Mouse (Mus musculus): ENCODE data around the gene Il12rb1. TPM values are rescaled to one million over a fixed set of nuclear protein-coding genes. Genes with fewer than 3 reads are reported as not detected.

Il12rb1 gene
- polyA plus RNA-seq, 1 experiment from 2014 or later = 0.07 TPM

GRCm38 (mm10) chr8:70801830-70802229, 6.4 kb upstream of the Il12rb1 start:
- Histone ChIP-seq H3K9ac (no peak overlapping the region), H3K9me3 (no peaks in the 10 kb centered on the region), H3K27ac (no peak overlapping the region), H3K4me1 (peaks cover 22% of the 10 kb centered on the region), H3K36me3 (no peaks in the 10 kb centered on the region), H3K27me3 (peaks cover 86% of the 10 kb centered on the region), H3K4me3 (no peak overlapping the region), H3K4me2 (no peak overlapping the region)
- WGBS = 81% methylated on average over 1 of the region's 1 CpGs
- no peak for ATAC-seq (ENCODE audit: insufficient number of reproducible peaks, insufficient read depth, low FRiP score, low TSS enrichment, low read depth)

GRCm38 (mm10) chr8:70802786-70803510, 5.3 kb upstream of the Il12rb1 start:
- no peak overlapping the region for H3K9ac ChIP-seq
- H3K27me3 ChIP-seq = peaks cover 87% of the 10 kb centered on the region
- no peak overlapping the region for H3K27ac ChIP-seq
- H3K9me3 ChIP-seq = no peaks in the 10 kb centered on the region
- WGBS = 58% methylated on average over 11 of the region's 11 CpGs
- ATAC-seq (ENCODE audit: insufficient number of reproducible peaks, insufficient read depth, low FRiP score, low TSS enrichment, low read depth) = no peak
- no peaks in the 10 kb centered on the region for H3K36me3 ChIP-seq
- H3K4me2 ChIP-seq = peak overlapping the region; percentile 89; the same call in 1 of the 2 replicates
- peaks cover 19% of the 10 kb centered on the region for H3K4me1 ChIP-seq
- H3K4me3 ChIP-seq = no peak overlapping the region

- WGBS = 1% methylated on average over 44 of the region's 47 CpGs
- no peaks in the 10 kb centered on the region for H3K9me3 ChIP-seq
- H3K4me2 ChIP-seq = peak overlapping the region; percentile 89
- H3K27me3 ChIP-seq = peaks cover 78% of the 10 kb centered on the region
- H3K4me1 ChIP-seq = peaks cover 15% of the 10 kb centered on the region
- no peaks in the 10 kb centered on the region for H3K36me3 ChIP-seq
- peak overlapping the region; percentile 59 for H3K4me3 ChIP-seq
- H3K9ac ChIP-seq = peak overlapping the region; percentile 65
- no peak for ATAC-seq (ENCODE audit: insufficient number of reproducible peaks, insufficient read depth, low FRiP score, low TSS enrichment, low read depth)
- peak overlapping the region; percentile 5; the same call in 1 of the 2 replicates for H3K27ac ChIP-seq
These were observed 4.3 kb upstream of the Il12rb1 start for GRCm38 (mm10) chr8:70803761-70804480.

GRCm38 (mm10) chr8:70804481-70805206, 3.6 kb upstream of the Il12rb1 start, which contains the start of gene Mast3:
Gene Mast3 (minus strand): TSS chr8:70805054.
- peak; percentile 75 for ATAC-seq (ENCODE audit: insufficient number of reproducible peaks, insufficient read depth, low FRiP score, low TSS enrichment, low read depth)
- Histone ChIP-seq H3K9me3 (no peaks in the 10 kb centered on the region), H3K27ac (peak within 1 kb of the TSS; percentile 5; the same call in 1 of the 2 replicates), H3K4me3 (peak within 1 kb of the TSS; percentile 59), H3K36me3 (no peaks in the 10 kb centered on the region), H3K4me2 (peak within 1 kb of the TSS; percentile 89), H3K27me3 (peaks cover 70% of the 10 kb centered on the region), H3K4me1 (peaks cover 15% of the 10 kb centered on the region), H3K9ac (peak within 1 kb of the TSS; percentile 65)
- WGBS = under 1% methylated on average over 45 of the region's 45 CpGs

GRCm38 (mm10) chr8:70806541-70806940, 1.7 kb upstream of the Il12rb1 start:
- peaks cover 53% of the 10 kb centered on the region for H3K27me3 ChIP-seq
- no peak overlapping the region for H3K4me2 ChIP-seq
- H3K27ac ChIP-seq = no peak overlapping the region
- H3K36me3 ChIP-seq = no peaks in the 10 kb centered on the region
- no peak for ATAC-seq (ENCODE audit: insufficient number of reproducible peaks, insufficient read depth, low FRiP score, low TSS enrichment, low read depth)
- H3K4me1 ChIP-seq = peaks cover 19% of the 10 kb centered on the region
- H3K9me3 ChIP-seq = no peaks in the 10 kb centered on the region
- H3K4me3 ChIP-seq = no peak overlapping the region
- no peak overlapping the region for H3K9ac ChIP-seq
- WGBS = 77% methylated on average over 4 of the region's 4 CpGs

GRCm38 (mm10) chr8:70807304-70807703, 945 bp upstream of the Il12rb1 start:
- Histone ChIP-seq H3K9me3 (no peaks in the 10 kb centered on the region), H3K9ac (no peak overlapping the region), H3K36me3 (no peaks in the 10 kb centered on the region), H3K27ac (no peak overlapping the region), H3K4me1 (peaks cover 22% of the 10 kb centered on the region), H3K4me2 (no peak overlapping the region), H3K27me3 (peaks cover 46% of the 10 kb centered on the region), H3K4me3 (no peak overlapping the region)
- 39% methylated on average over 1 of the region's 1 CpGs for WGBS
- no peak for ATAC-seq (ENCODE audit: insufficient number of reproducible peaks, insufficient read depth, low FRiP score, low TSS enrichment, low read depth)

GRCm38 (mm10) chr8:70808955-70809701, 879 bp downstream of the Il12rb1 start:
- Histone ChIP-seq H3K27me3 (peaks cover 31% of the 10 kb centered on the region), H3K27ac (no peak overlapping the region), H3K36me3 (no peaks in the 10 kb centered on the region), H3K9ac (no peak overlapping the region), H3K4me3 (no peak overlapping the region), H3K4me1 (peaks cover 15% of the 10 kb centered on the region), H3K9me3 (no peaks in the 10 kb centered on the region), H3K4me2 (no peak overlapping the region)
- 71% methylated on average over 8 of the region's 8 CpGs for WGBS
- ATAC-seq (ENCODE audit: insufficient number of reproducible peaks, insufficient read depth, low FRiP score, low TSS enrichment, low read depth) = no peak

- WGBS = 65% methylated on average over 20 of the region's 20 CpGs
These were observed 2.9 kb downstream of the Il12rb1 start for GRCm38 (mm10) chr8:70810962-70811680.

GRCm38 (mm10) chr8:70812055-70812454, 3.8 kb downstream of the Il12rb1 start:
- no peaks in the 10 kb centered on the region for H3K9me3 ChIP-seq
- WGBS = 58% methylated on average over 4 of the region's 4 CpGs
- peaks cover 26% of the 10 kb centered on the region for H3K27me3 ChIP-seq
- H3K36me3 ChIP-seq = no peaks in the 10 kb centered on the region
- H3K4me2 ChIP-seq = no peak overlapping the region
- no peak overlapping the region for H3K9ac ChIP-seq
- no peak overlapping the region for H3K27ac ChIP-seq
- no peak overlapping the region for H3K4me3 ChIP-seq
- peaks cover 16% of the 10 kb centered on the region for H3K4me1 ChIP-seq
- ATAC-seq (ENCODE audit: insufficient number of reproducible peaks, insufficient read depth, low FRiP score, low TSS enrichment, low read depth) = no peak

More at GRCm38 (mm10) chr8:70810962-70811680, 2.9 kb downstream of the Il12rb1 start:
- ATAC-seq (ENCODE audit: insufficient number of reproducible peaks, insufficient read depth, low FRiP score, low TSS enrichment, low read depth) = no peak
- Histone ChIP-seq H3K4me2 (no peak overlapping the region), H3K9ac (no peak overlapping the region), H3K9me3 (no peaks in the 10 kb centered on the region), H3K4me3 (no peak overlapping the region), H3K27ac (no peak overlapping the region), H3K27me3 (peaks cover 25% of the 10 kb centered on the region), H3K36me3 (no peaks in the 10 kb centered on the region), H3K4me1 (peaks cover 9% of the 10 kb centered on the region; the same call in 1 of the 2 replicates)

- 55% methylated on average over 4 of the region's 4 CpGs for WGBS
- H3K4me2 ChIP-seq = no peak overlapping the region
- no peak for ATAC-seq (ENCODE audit: insufficient number of reproducible peaks, insufficient read depth, low FRiP score, low TSS enrichment, low read depth)
- no peak overlapping the region for H3K4me3 ChIP-seq
- no peak overlapping the region for H3K27ac ChIP-seq
- H3K4me1 ChIP-seq = peaks cover 17% of the 10 kb centered on the region
- no peaks in the 10 kb centered on the region for H3K36me3 ChIP-seq
- H3K9ac ChIP-seq = no peak overlapping the region
- H3K9me3 ChIP-seq = no peaks in the 10 kb centered on the region
- H3K27me3 ChIP-seq = peaks cover 29% of the 10 kb centered on the region
These were observed 4.6 kb downstream of the Il12rb1 start for GRCm38 (mm10) chr8:70812885-70813284.

All from embryonic facial prominence, embryonic 13.5 days (tissue).